Mouse (Mus musculus) cerebellum, postnatal 25 days (tissue): ENCODE measurements around the gene Pon1.

ENCODE experiments used
- DNase-seq, 2 experiments: peaks; one replicate each; pipeline ENCODE4 v3.0.0; 2021; ENCODE audit warnings: mixed read lengths in 2 of 2

The Pon1 gene

GRCm38 (mm10) chr6:5177967-5178891, 15.5 kb downstream of the Pon1 start:
- no peak for DNase-seq

GRCm38 (mm10) chr6:5174179-5174812, 19.4 kb downstream of the Pon1 start:
- DNase-seq = no peak

- DNase-seq = peak; percentile 25 to 47
Observed at GRCm38 (mm10) chr6:5172571-5172970, 21.2 kb downstream of the Pon1 start.

- no peak for DNase-seq
Observed at GRCm38 (mm10) chr6:5171418-5171817, 22.3 kb downstream of the Pon1 start.

- no peak for DNase-seq
Observed at GRCm38 (mm10) chr6:5168158-5168557, 25.6 kb downstream of the Pon1 start.

GRCm38 (mm10) chr6:5167051-5167677, 26.6 kb downstream of the Pon1 start:
- DNase-seq = no peak

- no peak for DNase-seq
Observed at GRCm38 (mm10) chr6:5164855-5165254, 28.9 kb downstream of the Pon1 start.

GRCm38 (mm10) chr6:5163507-5164144, 30.1 kb downstream of the Pon1 start:
- no peak for DNase-seq

- DNase-seq = no peak
Observed at GRCm38 (mm10) chr6:5162052-5162451, 31.7 kb downstream of the Pon1 start.

GRCm38 (mm10) chr6:5159385-5159791, 34.4 kb downstream of the Pon1 start:
- DNase-seq = no peak

- DNase-seq = no peak
Observed at GRCm38 (mm10) chr6:5156541-5157425, 37.0 kb downstream of the Pon1 start.

GRCm38 (mm10) chr6:5155313-5155927, 38.3 kb downstream of the Pon1 start:
- DNase-seq = no peak

GRCm38 (mm10) chr6:5154786-5155185, 39.0 kb downstream of the Pon1 start:
- no peak for DNase-seq

GRCm38 (mm10) chr6:5152185-5152584, 41.6 kb downstream of the Pon1 start:
- DNase-seq = no peak

GRCm38 (mm10) chr6:5151171-5151570, 42.6 kb downstream of the Pon1 start:
- DNase-seq = peak in 1 of 2 experiments; percentile 18

- no peak for DNase-seq
Observed at GRCm38 (mm10) chr6:5149941-5150340, 43.8 kb downstream of the Pon1 start.

GRCm38 (mm10) chr6:5147488-5148142, 46.1 kb downstream of the Pon1 start:
- no peak for DNase-seq

- no peak for DNase-seq
Observed at GRCm38 (mm10) chr6:5139666-5140065, 54.1 kb downstream of the Pon1 start.

GRCm38 (mm10) chr6:5138875-5139631, 54.7 kb downstream of the Pon1 start:
- no peak for DNase-seq

GRCm38 (mm10) chr6:5136046-5136445, 57.7 kb downstream of the Pon1 start:
- DNase-seq = no peak
